Mouse (Mus musculus) cerebellum, adult (tissue): ENCODE results near the gene Uvrag.
A peak's percentile ranks its signal among the peaks of the same experiment; 100 is the strongest.
"Not testable (repeated sequence)": the region's sequence is repeated elsewhere in the genome, so short reads cannot be mapped to it uniquely, and the experiment has no call there.

ENCODE experiments used
- ATAC-seq: cut with Nextera tagmentation; 2 replicates; pipeline ENCODE4 v1.9.2; 2017; ENCODE audit warnings: mild to moderate bottlenecking, moderate library complexity, mixed read lengths; ENCODE audit not compliant: insufficient number of reproducible peaks, low FRiP score, low TSS enrichment

The Uvrag gene

GRCm38 (mm10) chr7:99065920-99066319 is 75.0 kb downstream of the Uvrag start:
- no peak for ATAC-seq

- no peak for ATAC-seq
These were observed 75.5 kb downstream of the Uvrag start for GRCm38 (mm10) chr7:99065391-99065831.

- no peak for ATAC-seq
These were observed 76.1 kb downstream of the Uvrag start for GRCm38 (mm10) chr7:99064795-99065194.

- not testable (repeated sequence) for ATAC-seq
These were observed 78.7 kb downstream of the Uvrag start for GRCm38 (mm10) chr7:99062263-99062662.

- ATAC-seq: peak; percentile 41; the same call in 1 of the 2 replicates
These were observed 79.8 kb downstream of the Uvrag start for GRCm38 (mm10) chr7:99061056-99061680.

GRCm38 (mm10) chr7:99060476-99060875 is 80.5 kb downstream of the Uvrag start:
- peak; percentile 77; the same call in 1 of the 2 replicates for ATAC-seq

GRCm38 (mm10) chr7:99059934-99060333 is 81.0 kb downstream of the Uvrag start:
- ATAC-seq: no peak

- ATAC-seq: no peak
These were observed 83.8 kb downstream of the Uvrag start for GRCm38 (mm10) chr7:99057053-99057630.

- no peak for ATAC-seq
These were observed 87.3 kb downstream of the Uvrag start for GRCm38 (mm10) chr7:99053626-99054025.

GRCm38 (mm10) chr7:99052471-99053241 is 88.3 kb downstream of the Uvrag start:
- no peak for ATAC-seq

- ATAC-seq: no peak
These were observed 90.1 kb downstream of the Uvrag start for GRCm38 (mm10) chr7:99050882-99051281.

- no peak for ATAC-seq
These were observed 91.0 kb downstream of the Uvrag start for GRCm38 (mm10) chr7:99049897-99050296.

GRCm38 (mm10) chr7:99046545-99047206 is 94.3 kb downstream of the Uvrag start:
- ATAC-seq: no peak

- no peak for ATAC-seq
These were observed 95.4 kb downstream of the Uvrag start for GRCm38 (mm10) chr7:99045525-99045924.

GRCm38 (mm10) chr7:99043923-99044322 is 97.0 kb downstream of the Uvrag start:
- no peak for ATAC-seq

- no peak for ATAC-seq
These were observed 97.6 kb downstream of the Uvrag start for GRCm38 (mm10) chr7:99043322-99043721.

GRCm38 (mm10) chr7:99041818-99042217 is 99.1 kb downstream of the Uvrag start:
- no peak for ATAC-seq

- no peak for ATAC-seq
These were observed 101.0 kb downstream of the Uvrag start for GRCm38 (mm10) chr7:99039912-99040311.

GRCm38 (mm10) chr7:99036284-99036683 is 104.7 kb downstream of the Uvrag start:
- ATAC-seq: no peak

- ATAC-seq: no peak
These were observed 106.0 kb downstream of the Uvrag start for GRCm38 (mm10) chr7:99034909-99035308.

- ATAC-seq: no peak
These were observed 107.1 kb downstream of the Uvrag start for GRCm38 (mm10) chr7:99033838-99034237.
